Mouse (Mus musculus): Measurements from ENCODE around the gene Btbd35f30. TPM values are rescaled to one million over a fixed set of nuclear protein-coding genes. Genes with fewer than 3 reads are reported as not detected.
"Not testable (repeated sequence)": the region's sequence is repeated elsewhere in the genome, so short reads cannot be mapped to it uniquely, and the experiment has no call there.

The Btbd35f30 gene
- not detected in 2 replicates for polyA plus RNA-seq (2014; fragmentation: Nextera tagmentation; extraction: Ambion mirVana)

- not testable (repeated sequence) for H3K36me3 ChIP-seq (ENCODE audit: insufficient read depth); H3K4me3 ChIP-seq (ENCODE audit: low read depth, low read length); H3K27me3 ChIP-seq (ENCODE audit: insufficient read depth, low read length); ATAC-seq (ENCODE audit: insufficient read depth); H3K4me1 ChIP-seq (ENCODE audit: insufficient read depth); H3K9me3 ChIP-seq (ENCODE audit: low read depth, low read length); H3K4me2 ChIP-seq; H3K9ac ChIP-seq; H3K27ac ChIP-seq (ENCODE audit: low read depth); DNase-seq
- WGBS = no CpG with 5 or more reads among the region's 4 CpGs
Observed at GRCm38 (mm10) chrX:32894325-32894724, at the start of gene Btbd35f30. TSS of gene Btbd35f30 (plus strand) at chrX:32894625.

GRCm38 (mm10) chrX:32941468-32941867 is 47.0 kb downstream of the Btbd35f30 start, which contains the start of gene Gm21789:
TSS of gene Gm21789 (plus strand) at chrX:32941768.
- H3K9ac ChIP-seq; H3K36me3 ChIP-seq (ENCODE audit: insufficient read depth); DNase-seq; H3K4me2 ChIP-seq; H3K27ac ChIP-seq (ENCODE audit: low read depth); H3K4me3 ChIP-seq (ENCODE audit: low read depth, low read length); ATAC-seq (ENCODE audit: insufficient read depth); H3K27me3 ChIP-seq (ENCODE audit: insufficient read depth, low read length); H3K9me3 ChIP-seq (ENCODE audit: low read depth, low read length); H3K4me1 ChIP-seq (ENCODE audit: insufficient read depth): not testable (repeated sequence)
- WGBS = no CpG with 5 or more reads among the region's 1 CpGs

Other genes with a start within 250 kb of the Btbd35f30 start
- gene Gm5926, start 243.9 kb upstream of the Btbd35f30 start, polyA plus RNA-seq (2014; fragmentation: Nextera tagmentation; extraction: Ambion mirVana) = not detected in 2 replicates
- not detected in 2 replicates for gene Btbd35f21, start 168.5 kb upstream of the Btbd35f30 start, polyA plus RNA-seq (2014; fragmentation: Nextera tagmentation; extraction: Ambion mirVana)
- not detected in 2 replicates for gene Gm21789, start 47.1 kb downstream of the Btbd35f30 start, polyA plus RNA-seq (2014; fragmentation: Nextera tagmentation; extraction: Ambion mirVana)
- gene Btbd35f5, start 79.3 kb downstream of the Btbd35f30 start, polyA plus RNA-seq (2014; fragmentation: Nextera tagmentation; extraction: Ambion mirVana) = not detected in 2 replicates

Data from lung, embryonic 14.5 days (tissue).